Mouse (Mus musculus) spleen, adult 2 months (tissue): ENCODE data around the gene Nek8.

ENCODE experiments used
- CTCF ChIP-seq: fragments of 200-500 bp; IDR thresholded peaks from 2 replicates; pipeline ENCODE4 v1.5.1; 2011; ENCODE audit warnings: mild to moderate bottlenecking, inconsistent platforms; ENCODE audit not compliant: insufficient read depth, insufficient read length, insufficient replicate concordance; ENCODE audit errors: extremely low read depth
- POLR2A ChIP-seq: fragments of 200-500 bp; IDR thresholded peaks from 2 replicates; pipeline ENCODE4 v1.6.1; 2011; ENCODE audit warnings: low read depth, low read length, inconsistent platforms

DNA sequence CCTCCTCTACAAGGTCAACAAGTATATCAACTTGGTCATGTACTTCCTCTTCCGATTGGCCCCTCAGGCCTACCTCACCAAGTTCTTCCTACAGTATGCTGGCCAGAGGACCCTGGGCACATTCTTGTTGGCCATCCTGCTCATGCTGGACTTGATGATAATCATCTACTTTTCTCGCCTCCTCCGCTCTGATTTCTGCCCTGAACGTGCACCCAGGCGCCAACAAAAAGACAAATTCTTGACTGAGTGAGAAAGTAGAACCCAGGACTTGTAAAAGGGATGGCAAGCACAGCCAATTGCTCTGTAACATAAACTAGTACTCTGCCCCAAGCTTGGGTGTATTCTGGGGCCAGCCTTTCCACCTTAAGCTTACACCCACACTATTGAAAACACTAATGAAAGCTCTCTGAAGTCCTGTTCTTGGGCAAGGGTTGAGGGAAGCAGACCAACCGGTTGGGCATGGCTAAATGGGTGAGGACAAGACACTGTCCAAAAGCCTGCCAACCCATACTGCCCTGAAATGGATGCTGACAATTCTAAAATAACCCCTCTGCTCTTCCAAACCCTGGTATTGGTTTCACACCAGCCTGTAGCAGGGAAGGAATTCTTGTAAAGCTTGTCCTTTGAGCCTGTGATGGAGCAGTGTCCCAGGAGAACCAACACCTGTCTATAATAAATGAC, 3.7 kb upstream of the Nek8 start:
- TF ChIP-seq CTCF: no peak
- no peak for TF ChIP-seq POLR2A
